Mouse (Mus musculus): ENCODE data around the gene Ero1l. TPM values are rescaled to one million over a fixed set of nuclear protein-coding genes. Genes with fewer than 3 reads are reported as not detected.

The Ero1l gene
- polyA plus RNA-seq, 1 experiment from 2014 or later = 34.6 TPM

DNA sequence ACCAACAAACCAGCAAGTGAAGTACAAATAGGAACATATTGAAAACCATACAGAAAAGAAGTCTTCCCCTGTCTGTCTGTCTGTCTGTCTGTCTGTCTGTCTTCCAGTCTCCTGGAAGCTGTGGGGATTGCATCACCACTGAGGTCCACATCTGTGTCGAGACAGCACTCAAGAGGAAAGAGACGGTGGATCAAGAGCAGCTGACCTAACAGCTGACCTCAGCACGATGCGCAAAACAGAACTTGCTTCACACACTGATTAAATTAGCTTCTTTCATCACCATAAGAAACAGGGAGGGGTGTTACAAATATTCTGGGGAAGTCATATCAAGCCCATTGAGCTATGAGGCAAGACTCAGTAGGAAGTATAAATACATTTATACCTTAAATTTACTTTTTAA, 27.0 kb downstream of the Ero1l start:
- Histone ChIP-seq H3K4me1 (no peaks in the 10 kb centered on the region), H3K27ac (no peak overlapping the region), H3K9ac (no peak overlapping the region), H3K27me3 (no peaks in the 10 kb centered on the region), H3K4me3 (no peak overlapping the region), H3K9me3 (no peaks in the 10 kb centered on the region), H3K36me3 (peaks cover 9% of the 10 kb centered on the region), H3K4me2 (replicated peaks) (no peak overlapping the region)
- ATAC-seq (ENCODE audit: insufficient number of reproducible peaks, insufficient read depth, low FRiP score, low TSS enrichment) = no peak
- whole genome bisulfite sequencing = 61% methylated on average over 4 of the region's 4 CpGs

DNA sequence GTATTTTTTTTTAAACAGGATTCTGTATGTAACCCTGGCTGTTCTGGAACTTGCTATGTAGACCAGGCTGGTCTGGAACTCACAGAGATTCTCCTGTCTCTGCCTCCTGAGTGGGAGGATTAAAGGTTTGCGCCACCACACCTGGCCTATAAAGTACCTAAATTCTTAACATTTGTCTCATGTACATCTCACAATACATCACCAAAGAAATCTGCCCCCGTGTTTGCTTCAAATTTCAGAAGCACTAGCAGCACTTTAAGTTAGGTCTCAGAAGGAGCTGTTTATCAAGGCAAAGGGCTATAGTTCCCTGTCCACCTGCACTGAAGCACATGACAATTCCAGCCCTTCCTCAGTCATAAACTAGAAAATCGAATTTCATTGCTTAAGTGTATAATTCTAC, 36.5 kb downstream of the Ero1l start:
- Histone ChIP-seq H3K27ac (no peak overlapping the region), H3K36me3 (peaks cover 4% of the 10 kb centered on the region; the same call in 1 of the 2 replicates), H3K4me2 (replicated peaks) (no peak overlapping the region), H3K9me3 (no peaks in the 10 kb centered on the region), H3K27me3 (no peaks in the 10 kb centered on the region), H3K4me1 (no peaks in the 10 kb centered on the region), H3K9ac (no peak overlapping the region), H3K4me3 (no peak overlapping the region)
- WGBS = 87% methylated on average over 3 of the region's 3 CpGs
- no peak for ATAC-seq (ENCODE audit: insufficient number of reproducible peaks, insufficient read depth, low FRiP score, low TSS enrichment)

DNA sequence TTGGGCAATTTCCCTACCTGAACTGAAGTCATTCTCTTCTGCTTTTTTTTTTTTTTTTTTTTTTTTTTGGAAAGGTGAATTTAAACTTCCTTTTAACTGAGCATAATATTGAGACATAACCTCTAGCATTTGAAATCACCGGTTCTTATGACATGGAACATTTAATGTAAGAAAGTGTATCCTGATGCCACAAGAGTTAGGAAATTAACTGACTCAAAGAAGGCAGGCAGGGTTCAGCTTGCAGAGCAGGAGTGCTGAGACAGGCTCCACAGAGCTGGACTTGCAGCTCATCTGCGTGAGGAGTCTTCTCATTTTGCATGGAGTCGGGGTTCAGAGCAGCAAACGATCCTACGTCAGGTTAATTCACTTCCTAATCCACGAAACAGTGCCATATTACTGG, 42.8 kb downstream of the Ero1l start:
- Histone ChIP-seq H3K27me3 (no peaks in the 10 kb centered on the region), H3K9me3 (no peaks in the 10 kb centered on the region), H3K9ac (no peak overlapping the region), H3K4me2 (replicated peaks) (no peak overlapping the region), H3K27ac (no peak overlapping the region), H3K4me1 (no peaks in the 10 kb centered on the region), H3K36me3 (no peaks in the 10 kb centered on the region), H3K4me3 (no peak overlapping the region)
- ATAC-seq (ENCODE audit: insufficient number of reproducible peaks, insufficient read depth, low FRiP score, low TSS enrichment) = no peak
- 85% methylated on average over 6 of the region's 6 CpGs for WGBS

DNA sequence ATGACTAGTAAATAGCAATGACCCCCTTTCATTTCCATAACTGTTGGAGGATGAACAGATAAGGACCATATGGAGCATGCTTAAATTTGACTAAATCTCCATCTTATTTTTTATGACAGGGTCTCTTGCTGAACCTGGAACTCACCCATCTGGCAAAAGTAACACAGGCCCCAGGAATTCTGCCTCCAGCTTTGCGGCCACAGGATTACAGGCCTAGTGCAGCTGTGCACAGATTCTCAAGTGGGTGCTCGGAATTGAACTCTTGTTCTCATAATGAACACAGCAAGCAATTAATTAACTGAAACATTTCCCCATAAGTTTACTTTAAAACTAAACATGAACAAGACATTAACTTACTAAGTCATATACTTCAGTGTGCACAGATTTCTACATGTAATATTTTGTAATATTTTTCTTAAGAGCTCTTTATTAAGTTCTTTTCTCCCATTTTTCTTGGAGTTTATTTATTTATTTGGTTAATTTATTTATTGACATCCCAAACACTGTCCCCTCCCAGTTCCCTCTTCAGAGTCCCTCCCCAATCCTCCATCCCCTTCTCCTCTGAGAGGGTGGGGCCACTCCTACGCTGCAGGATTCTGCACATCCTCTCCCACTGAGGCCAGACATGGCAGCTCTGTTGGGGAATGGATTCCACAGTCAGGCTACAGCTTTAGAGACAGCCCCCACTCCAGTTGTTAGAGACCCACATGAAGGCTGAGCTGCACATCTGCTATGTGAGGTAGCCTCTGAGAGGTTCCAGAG, 54.6 kb downstream of the Ero1l start:
- ATAC-seq (ENCODE audit: insufficient number of reproducible peaks, insufficient read depth, low FRiP score, low TSS enrichment) = no peak
- 84% methylated on average over 3 of the region's 3 CpGs for WGBS

DNA sequence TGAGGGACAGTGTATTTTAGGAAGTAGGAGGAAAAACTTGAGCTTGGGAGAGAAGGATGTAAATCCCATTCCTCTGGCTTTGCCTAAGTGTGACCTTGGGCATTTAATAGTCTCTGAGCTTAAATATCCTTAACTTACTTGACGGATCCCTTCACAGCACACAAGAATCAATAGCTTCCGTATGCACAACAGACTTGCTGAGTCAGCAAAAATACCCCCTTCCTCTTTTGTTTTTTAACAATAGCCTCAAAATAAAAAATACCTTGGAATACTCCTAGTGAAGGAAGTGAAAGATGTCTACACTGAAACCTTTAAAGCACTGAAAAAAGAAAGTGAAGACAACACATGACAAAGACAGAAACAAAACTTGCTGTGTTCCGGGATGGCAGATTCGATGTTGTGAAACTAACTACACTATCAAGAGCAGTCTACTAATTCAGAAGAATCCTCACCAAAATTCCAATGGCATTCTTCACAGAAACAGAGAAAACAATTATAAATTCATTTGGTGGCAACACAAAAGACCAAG, 67.0 kb downstream of the Ero1l start:
- H3K4me3 ChIP-seq = no peak overlapping the region
- H3K27ac ChIP-seq = no peak overlapping the region
- ATAC-seq (ENCODE audit: insufficient number of reproducible peaks, insufficient read depth, low FRiP score, low TSS enrichment) = no peak
- H3K9ac ChIP-seq = no peak overlapping the region
- H3K4me2 ChIP-seq (replicated peaks) = no peak overlapping the region
- no peaks in the 10 kb centered on the region for H3K4me1 ChIP-seq
- H3K36me3 ChIP-seq = no peaks in the 10 kb centered on the region
- H3K27me3 ChIP-seq = no peaks in the 10 kb centered on the region
- 90% methylated on average over 4 of the region's 4 CpGs for WGBS
- H3K9me3 ChIP-seq = no peaks in the 10 kb centered on the region

More for the DNA sequence above, 54.6 kb downstream of the Ero1l start:
- H3K36me3 ChIP-seq = no peaks in the 10 kb centered on the region
- H3K9me3 ChIP-seq = no peaks in the 10 kb centered on the region
- H3K27me3 ChIP-seq = no peaks in the 10 kb centered on the region
- H3K9ac ChIP-seq = no peak overlapping the region
- H3K27ac ChIP-seq = no peak overlapping the region
- H3K4me1 ChIP-seq = no peaks in the 10 kb centered on the region
- no peak overlapping the region for H3K4me2 ChIP-seq (replicated peaks)
- H3K4me3 ChIP-seq = no peak overlapping the region

DNA sequence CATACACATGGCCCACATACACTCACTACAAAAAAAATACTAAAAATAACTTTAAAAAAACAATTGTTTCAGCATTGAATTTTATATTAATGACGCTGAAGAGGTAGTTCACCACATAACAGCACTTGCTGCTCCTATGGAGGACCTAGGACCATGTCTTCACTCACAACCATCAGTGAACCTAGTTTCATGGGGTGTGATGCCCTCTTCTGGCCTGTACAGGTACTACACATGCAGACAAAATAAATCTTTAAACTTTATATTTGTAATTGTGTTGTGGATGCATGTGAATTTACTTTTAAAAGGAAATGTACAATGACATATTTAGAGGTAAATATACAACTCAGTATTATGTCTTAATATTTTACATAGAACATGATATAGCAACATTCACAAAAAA, 77.0 kb downstream of the Ero1l start:
- Histone ChIP-seq H3K9ac (no peak overlapping the region), H3K9me3 (no peaks in the 10 kb centered on the region), H3K36me3 (no peaks in the 10 kb centered on the region), H3K27me3 (no peaks in the 10 kb centered on the region), H3K4me2 (replicated peaks) (no peak overlapping the region), H3K4me1 (no peaks in the 10 kb centered on the region), H3K4me3 (no peak overlapping the region), H3K27ac (no peak overlapping the region)
- WGBS = 35% methylated on average over 1 of the region's 1 CpGs
- no peak for ATAC-seq (ENCODE audit: insufficient number of reproducible peaks, insufficient read depth, low FRiP score, low TSS enrichment)

DNA sequence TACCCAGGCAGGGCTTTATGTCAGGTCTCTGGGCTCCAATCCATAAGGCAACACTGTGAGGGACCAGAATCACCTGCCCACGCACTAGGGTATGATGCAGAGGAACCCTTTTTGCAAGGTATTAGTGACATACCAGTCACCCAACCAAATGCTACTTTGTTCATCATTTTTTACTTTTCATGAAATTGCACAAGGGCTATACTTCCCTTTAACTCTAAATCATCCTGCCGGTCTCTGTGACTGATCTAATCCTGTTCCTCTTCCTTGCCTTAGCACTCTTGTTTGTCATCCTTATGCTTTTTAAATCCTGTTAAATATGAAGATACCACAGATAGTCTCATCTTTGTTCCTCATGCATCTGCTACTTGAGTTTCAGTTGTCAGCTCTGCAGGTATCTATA, 79.5 kb downstream of the Ero1l start:
- Histone ChIP-seq H3K27ac (no peak overlapping the region), H3K36me3 (no peaks in the 10 kb centered on the region), H3K4me1 (no peaks in the 10 kb centered on the region), H3K4me2 (replicated peaks) (no peak overlapping the region), H3K9me3 (no peaks in the 10 kb centered on the region), H3K27me3 (no peaks in the 10 kb centered on the region), H3K4me3 (no peak overlapping the region), H3K9ac (no peak overlapping the region)
- ATAC-seq (ENCODE audit: insufficient number of reproducible peaks, insufficient read depth, low FRiP score, low TSS enrichment) = no peak
- WGBS = 77% methylated on average over 2 of the region's 2 CpGs

Other genes starting within 250 kb of the Ero1l start
- gene Gpr137c, start 99.1 kb downstream of the Ero1l start, polyA plus RNA-seq (2016; fragmentation: Nextera tagmentation; extraction: Ambion mirVana) = 5.5 and 5.8 TPM in 2 replicates
- 18.4 and 21.4 TPM in 2 replicates for gene Txndc16, start 98.4 kb downstream of the Ero1l start, polyA plus RNA-seq (2016; fragmentation: Nextera tagmentation; extraction: Ambion mirVana)
- 185 TPM in 2 replicates for gene Psmc6, start 11.0 kb upstream of the Ero1l start, polyA plus RNA-seq (2016; fragmentation: Nextera tagmentation; extraction: Ambion mirVana)
- gene Styx, start 32.3 kb upstream of the Ero1l start, polyA plus RNA-seq (2016; fragmentation: Nextera tagmentation; extraction: Ambion mirVana) = 65.7 and 70.0 TPM in 2 replicates
- 37.8 and 45.0 TPM in 2 replicates for gene Gnpnat1, start 86.1 kb upstream of the Ero1l start, polyA plus RNA-seq (2016; fragmentation: Nextera tagmentation; extraction: Ambion mirVana)
- 95.6 and 111 TPM in 2 replicates for gene Fermt2, start 211.3 kb upstream of the Ero1l start, polyA plus RNA-seq (2016; fragmentation: Nextera tagmentation; extraction: Ambion mirVana)